Mouse (Mus musculus) retina, adult 2 months (tissue): ENCODE measurements at regions not wholly inside any gene's neighbourhood (a gene's known extent, or its start where the extent isn't known, plus 50 kb on each side); places are given as distances from the start of the nearest gene placed in this dataset.
A peak's percentile ranks its signal among the peaks of the same experiment; 100 is the strongest.

Experiments used
- DNase-seq: peaks from one replicate; pipeline ENCODE4 v3.0.0-alpha.2; 2012; ENCODE audit warnings: low read depth, low spot score

- DNase-seq, result no peak
These were observed 1729.8 kb downstream of the AI429214 start for GRCm38 (mm10) chr8:38723254-38723653.

- DNase-seq, result no peak
These were observed 1731.9 kb downstream of the AI429214 start for GRCm38 (mm10) chr8:38725257-38725656.

- DNase-seq, result no peak
These were observed 1753.7 kb downstream of the AI429214 start for GRCm38 (mm10) chr8:38747134-38747533.

GRCm38 (mm10) chr8:38766626-38767226 is 1773.3 kb downstream of the AI429214 start:
- no peak for DNase-seq

- DNase-seq, result no peak
These were observed 1819.1 kb downstream of the AI429214 start for GRCm38 (mm10) chr8:38812482-38812881.

- peak; percentile 26 for DNase-seq
These were observed 1824.8 kb downstream of the AI429214 start for GRCm38 (mm10) chr8:38818163-38818562.

- no peak for DNase-seq
These were observed 1813.4 kb upstream of the Adam24 start for GRCm38 (mm10) chr8:38861436-38861835.

- DNase-seq, result no peak
These were observed 1807.5 kb upstream of the Adam24 start for GRCm38 (mm10) chr8:38867370-38867769.
